Mouse (Mus musculus): ENCODE measurements around the gene Ssbp4. TPM values are rescaled to one million over a fixed set of nuclear protein-coding genes. Genes with fewer than 3 reads are reported as not detected.

Gene Ssbp4
- total and polyA plus RNA-seq, 3 experiments: 84.9 to 212 TPM; not detected in 1

DNA sequence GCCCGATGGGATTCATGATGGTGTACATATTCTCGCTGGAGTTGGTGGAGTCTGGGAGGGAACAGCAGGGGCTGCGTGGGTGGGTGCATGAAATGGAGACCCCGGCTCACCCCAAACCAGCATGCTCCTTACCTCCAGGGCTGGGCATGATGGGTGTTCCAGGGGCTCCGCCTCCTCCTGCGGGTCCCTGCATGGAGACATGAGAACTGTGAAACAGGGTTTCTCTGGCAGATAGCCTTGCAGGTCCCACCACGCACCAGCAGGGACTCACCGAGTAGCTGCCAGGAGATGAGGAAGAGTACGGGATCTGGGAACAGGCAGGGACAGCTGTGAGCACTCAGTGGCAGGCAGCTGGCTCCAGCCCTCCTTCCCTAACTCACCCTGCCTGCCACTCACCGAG lies 9.9 kb downstream of the Ssbp4 start:
- peaks cover 0 to 4% of the 10 kb centered on the region in 2 experiments; a peak in 2 of 4 replicates for H3K4me1 ChIP-seq (ENCODE audit: control insufficient read depth in 1 of 2, insufficient read depth in 2 of 2, low read length in 2 of 2)
- no peak overlapping the region for H3K9ac ChIP-seq (ENCODE audit: control insufficient read depth, low read depth, low read length, poor library complexity, severe bottlenecking)
- no peaks in the 10 kb centered on the region for H3K27me3 ChIP-seq (ENCODE audit: control insufficient read depth in 1 of 2, insufficient read depth in 2 of 2, low read length in 2 of 2)
- no peak for TF ChIP-seq GABPA (IDR thresholded peaks at IDR 0.05; ENCODE audit: low read depth, low read length)
- no peak for TF ChIP-seq UBTF (IDR thresholded peaks at IDR 0.05; ENCODE audit: borderline replicate concordance, insufficient read depth, low read depth, low read length)
- TF ChIP-seq USF1 (IDR thresholded peaks at IDR 0.05; ENCODE audit: low read depth, low read length): no peak
- no peak for TF ChIP-seq HCFC1 (IDR thresholded peaks at IDR 0.05; ENCODE audit: low read depth, low read length)
- no peak for TF ChIP-seq USF2 (IDR thresholded peaks at IDR 0.05; ENCODE audit: borderline replicate concordance in 1 of 2, insufficient read depth in 1 of 2, low read depth in 1 of 2, low read length in 2 of 2)
- TF ChIP-seq TAL1 (IDR thresholded peaks at IDR 0.05; ENCODE audit: low read length): no peak
- TF ChIP-seq ZNF384 (IDR thresholded peaks at IDR 0.05; ENCODE audit: low read depth, low read length): no peak
- no peak for TF ChIP-seq ETS1 (IDR thresholded peaks at IDR 0.05; ENCODE audit: low read depth, low read length)
- no peak for TF ChIP-seq MAX (IDR thresholded peaks at IDR 0.05; ENCODE audit: low read length)
- TF ChIP-seq MEF2A (IDR thresholded peaks at IDR 0.05; ENCODE audit: extremely low read depth, insufficient replicate concordance, low read depth, low read length, poor library complexity, severe bottlenecking): no peak
- no peak for TF ChIP-seq EP300 (IDR thresholded peaks at IDR 0.05; ENCODE audit: low read depth in 1 of 2, low read length in 2 of 2)
- no peak for TF ChIP-seq NRF1 (IDR thresholded peaks at IDR 0.05; ENCODE audit: insufficient read depth, low read depth, low read length, poor library complexity, severe bottlenecking)
- TF ChIP-seq CTCF (IDR thresholded peaks at IDR 0.05 in 2 of 3, conservative IDR thresholded peaks at IDR 0.05 in 1 of 3; ENCODE audit: control insufficient read depth in 1 of 3, insufficient read depth in 1 of 3, low read depth in 2 of 3, low read length in 3 of 3, poor library complexity in 1 of 3, severe bottlenecking in 1 of 3): no peak
- no peak overlapping the region for H3K27ac ChIP-seq (ENCODE audit: control insufficient read depth, low read depth, low read length)
- no peaks in the 10 kb centered on the region for H3K9me3 ChIP-seq (replicated peaks; ENCODE audit: insufficient read depth, low read length)
- no peak for DNase-seq (ENCODE audit: low read depth, low spot score)
- no peak overlapping the region for H3K4me3 ChIP-seq (ENCODE audit: control insufficient read depth in 1 of 2, insufficient read depth in 1 of 2, low read depth in 2 of 2, low read length in 2 of 2)
- no peaks in the 10 kb centered on the region; a peak in 1 of 4 replicates for H3K36me3 ChIP-seq (ENCODE audit: control insufficient read depth in 1 of 2, insufficient read depth in 2 of 2, low read length in 2 of 2)
- H3K79me2 ChIP-seq (ENCODE audit: control insufficient read depth, insufficient read depth, low read length, poor library complexity): peaks cover 7% of the 10 kb centered on the region

GRCm38 (mm10) chr8:70598283-70598682 lies 10.4 kb downstream of the Ssbp4 start:
- no peaks in the 10 kb centered on the region for H3K9me3 ChIP-seq (replicated peaks; ENCODE audit: insufficient read depth, low read length)
- H3K79me2 ChIP-seq (ENCODE audit: control insufficient read depth, insufficient read depth, low read length, poor library complexity): peaks cover 7% of the 10 kb centered on the region
- H3K27me3 ChIP-seq (ENCODE audit: control insufficient read depth in 1 of 2, insufficient read depth in 2 of 2, low read length in 2 of 2): no peaks in the 10 kb centered on the region
- H3K9ac ChIP-seq (ENCODE audit: control insufficient read depth, low read depth, low read length, poor library complexity, severe bottlenecking): no peak overlapping the region
- H3K27ac ChIP-seq (ENCODE audit: control insufficient read depth, low read depth, low read length): no peak overlapping the region
- DNase-seq (ENCODE audit: low read depth, low spot score): no peak
- TF ChIP-seq SMC3 (IDR thresholded peaks at IDR 0.05; ENCODE audit: low read depth, low read length) (no peak), TAL1 (IDR thresholded peaks at IDR 0.05; ENCODE audit: low read length) (no peak), MYB (IDR thresholded peaks at IDR 0.05; ENCODE audit: low read depth, low read length) (no peak), NRF1 (IDR thresholded peaks at IDR 0.05; ENCODE audit: insufficient read depth, low read depth, low read length, poor library complexity, severe bottlenecking) (no peak), GATA1 (IDR thresholded peaks at IDR 0.05; ENCODE audit: low read depth, low read length) (no peak), POLR2A (IDR thresholded peaks at IDR 0.05; ENCODE audit: control insufficient read depth in 1 of 2, insufficient read depth in 1 of 2, low read depth in 1 of 2, low read length in 2 of 2, poor library complexity in 1 of 2) (no peak), JUND (IDR thresholded peaks at IDR 0.05; ENCODE audit: low read depth, low read length) (no peak), POLR2AphosphoS5 (IDR thresholded peaks at IDR 0.05; ENCODE audit: borderline replicate concordance, low read depth, low read length) (no peak), ZKSCAN1 (IDR thresholded peaks at IDR 0.05; ENCODE audit: low read depth, low read length) (no peak), GABPA (IDR thresholded peaks at IDR 0.05; ENCODE audit: low read depth, low read length) (no peak), SIN3A (IDR thresholded peaks at IDR 0.05; ENCODE audit: low read length) (no peak), MYC (IDR thresholded peaks at IDR 0.05; ENCODE audit: low read depth, low read length) (no peak), ETS1 (IDR thresholded peaks at IDR 0.05; ENCODE audit: low read depth, low read length) (no peak), ELF1 (IDR thresholded peaks at IDR 0.05; ENCODE audit: low read depth, low read length) (no peak), NELFE (IDR thresholded peaks at IDR 0.05; ENCODE audit: low read depth, low read length) (no peak), ZNF384 (IDR thresholded peaks at IDR 0.05; ENCODE audit: low read depth, low read length) (no peak), CHD1 (IDR thresholded peaks at IDR 0.05; ENCODE audit: low read depth, low read length) (no peak), CHD2 (IDR thresholded peaks at IDR 0.05; ENCODE audit: low read length) (no peak), MAFK (IDR thresholded peaks at IDR 0.05; ENCODE audit: borderline replicate concordance, low read depth, low read length) (no peak), RCOR1 (IDR thresholded peaks at IDR 0.05; ENCODE audit: low read depth, low read length) (no peak)
- peaks cover 2 to 8% of the 10 kb centered on the region in 2 experiments; a peak in 3 of 4 replicates for H3K4me1 ChIP-seq (ENCODE audit: control insufficient read depth in 1 of 2, insufficient read depth in 2 of 2, low read length in 2 of 2)
- H3K36me3 ChIP-seq (ENCODE audit: control insufficient read depth in 1 of 2, insufficient read depth in 2 of 2, low read length in 2 of 2): no peaks in the 10 kb centered on the region; a peak in 1 of 4 replicates
- H3K4me3 ChIP-seq (ENCODE audit: control insufficient read depth in 1 of 2, insufficient read depth in 1 of 2, low read depth in 2 of 2, low read length in 2 of 2): no peak overlapping the region

Measured in MEL (cell line).